ENCODE assay signal across 16 mouse cellular contexts in genomic region chr2:71774246-71774951, GRCm38 (mm10). TPM values are rescaled to one million over a fixed set of nuclear protein-coding genes. Genes with fewer than 3 reads are reported as not detected.
DNase-seq lines count a peak whose midpoint lies in the region; ATAC-seq and TF ChIP-seq lines count a peak whose summit lies in the region.
"Had no signal": no experiment of that assay in that cellular context is flagged by ENCODE, and none has a peak within 500 bp of the region (broad histone marks: within the 10 kb centered on the region; RNA-seq: fewer than 3 reads in every experiment).

No protein-coding gene starts in this region.

- no peak for TF ChIP-seq CTCF in layer of hippocampus, adult 2 months (conservative IDR thresholded peaks at IDR 0.05)
- TF ChIP-seq CTCF in midbrain, postnatal 0 days (IDR thresholded peaks at IDR 0.05): no peak

- H3K4me3 ChIP-seq in layer of hippocampus, adult 2 months: peak overlapping the region; percentile 8; the same call in 1 of the 2 replicates
- H3K4me3 ChIP-seq in midbrain, embryonic 15.5 days: no peak overlapping the region
- no peak overlapping the region for H3K4me3 ChIP-seq in midbrain, postnatal 0 days (ENCODE audit: low read depth, low read length)
- no peak overlapping the region for H3K4me3 ChIP-seq in forebrain, embryonic 16.5 days (replicated peaks; ENCODE audit: low read length)
- H3K4me3 ChIP-seq in neural tube, embryonic 15.5 days (replicated peaks): no peak overlapping the region
- H3K4me3 ChIP-seq: embryonic facial prominence, embryonic 12.5 days; heart, embryonic 15.5 days; myocyte had no signal

- peaks cover 8% of the 10 kb centered on the region for H3K4me1 ChIP-seq in midbrain, embryonic 15.5 days
- H3K4me1 ChIP-seq in midbrain, postnatal 0 days (ENCODE audit: insufficient read depth, low read length): no peaks in the 10 kb centered on the region
- H3K4me1 ChIP-seq in forebrain, embryonic 16.5 days (replicated peaks; ENCODE audit: control insufficient read depth, insufficient read depth, low read length): peaks cover 14% of the 10 kb centered on the region
- H3K4me1 ChIP-seq in neural tube, embryonic 15.5 days: peaks cover 15% of the 10 kb centered on the region
- H3K4me1 ChIP-seq: heart, embryonic 15.5 days had no signal

- no peaks in the 10 kb centered on the region for H3K27me3 ChIP-seq in midbrain, embryonic 15.5 days (replicated peaks)
- no peaks in the 10 kb centered on the region for H3K27me3 ChIP-seq in midbrain, postnatal 0 days (ENCODE audit: insufficient read depth, low read length)
- no peaks in the 10 kb centered on the region for H3K27me3 ChIP-seq in forebrain, embryonic 16.5 days (replicated peaks; ENCODE audit: control insufficient read depth, insufficient read depth, low read length)
- no peaks in the 10 kb centered on the region for H3K27me3 ChIP-seq in neural tube, embryonic 15.5 days (replicated peaks)
- H3K27me3 ChIP-seq: embryonic facial prominence, embryonic 12.5 days; heart, embryonic 15.5 days had no signal

- WGBS in midbrain, embryonic 15.5 days: 58% methylated on average over 10 of the region's 10 CpGs
- 62% methylated on average over 10 of the region's 10 CpGs for WGBS in midbrain, postnatal 0 days
- WGBS in forebrain, embryonic 16.5 days: 40% methylated on average over 10 of the region's 10 CpGs
- WGBS in neural tube, embryonic 15.5 days: 58% methylated on average over 10 of the region's 10 CpGs

- H3K36me3 ChIP-seq in midbrain, embryonic 15.5 days (replicated peaks): no peaks in the 10 kb centered on the region
- no peaks in the 10 kb centered on the region for H3K36me3 ChIP-seq in midbrain, postnatal 0 days (ENCODE audit: insufficient read depth, low read length)
- H3K36me3 ChIP-seq in forebrain, embryonic 16.5 days (ENCODE audit: control insufficient read depth, insufficient read depth): no peaks in the 10 kb centered on the region
- no peaks in the 10 kb centered on the region for H3K36me3 ChIP-seq in neural tube, embryonic 15.5 days
- H3K36me3 ChIP-seq: embryonic facial prominence, embryonic 12.5 days; G1E; heart, embryonic 15.5 days had no signal

- no peak for ATAC-seq in midbrain, embryonic 15.5 days (replicated peaks)
- ATAC-seq in midbrain, postnatal 0 days (ENCODE audit: low FRiP score): no peak
- no peak for ATAC-seq in forebrain, embryonic 16.5 days
- no peak for ATAC-seq in neural tube, embryonic 15.5 days (ENCODE audit: low FRiP score)
- ATAC-seq: inflammation-experienced regulatory T-cells, adult 6 months had no signal

- DNase-seq in layer of hippocampus, adult 2 months (ENCODE audit: low spot score in 2 of 2): no peak
- no peak for DNase-seq in layer of hippocampus, adult 18-20 months (ENCODE audit: low spot score in 2 of 2)
- DNase-seq in midbrain, postnatal 0 days (ENCODE audit: low spot score): no peak
- no peak for DNase-seq in spleen, adult 18-20 months
- no peak for DNase-seq in cerebellum, adult 9-10 months
- DNase-seq: cerebellum, adult 9-11 months; kidney, postnatal 25 days had no signal

- no peak overlapping the region for H3K9ac ChIP-seq in midbrain, embryonic 15.5 days
- H3K9ac ChIP-seq in midbrain, postnatal 0 days (replicated peaks; ENCODE audit: low read length, poor library complexity, severe bottlenecking): no peak overlapping the region
- no peak overlapping the region for H3K9ac ChIP-seq in forebrain, embryonic 16.5 days (replicated peaks; ENCODE audit: low read depth, low read length)
- no peak overlapping the region for H3K9ac ChIP-seq in neural tube, embryonic 15.5 days (replicated peaks)
- H3K9ac ChIP-seq: embryonic facial prominence, embryonic 12.5 days; heart, embryonic 15.5 days had no signal

- H3K4me2 ChIP-seq in midbrain, embryonic 15.5 days: peak overlapping the region; percentile 36; the same call in 1 of the 2 replicates
- no peak overlapping the region for H3K4me2 ChIP-seq in midbrain, postnatal 0 days (ENCODE audit: low read depth, low read length, poor library complexity, severe bottlenecking)
- peak overlapping the region; percentile 37 for H3K4me2 ChIP-seq in forebrain, embryonic 16.5 days (ENCODE audit: low read length)
- peak overlapping the region; percentile 34; the same call in 1 of the 2 replicates for H3K4me2 ChIP-seq in neural tube, embryonic 15.5 days
- H3K4me2 ChIP-seq: embryonic facial prominence, embryonic 12.5 days; heart, embryonic 15.5 days had no signal

- H3K27ac ChIP-seq in layer of hippocampus, adult 2 months: peak overlapping the region; percentile 71
- no peak overlapping the region; the same call in 1 of the 2 replicates for H3K27ac ChIP-seq in midbrain, embryonic 15.5 days
- H3K27ac ChIP-seq in midbrain, postnatal 0 days (ENCODE audit: low read depth, low read length): no peak overlapping the region
- peak overlapping the region; percentile 44; the same call in 1 of the 2 replicates for H3K27ac ChIP-seq in forebrain, embryonic 16.5 days (ENCODE audit: low read length)
- peak overlapping the region; percentile 65 for H3K27ac ChIP-seq in neural tube, embryonic 15.5 days (replicated peaks)
- H3K27ac ChIP-seq: embryonic facial prominence, embryonic 12.5 days; heart, embryonic 15.5 days; macrophage had no signal

- H3K9me3 ChIP-seq in midbrain, embryonic 15.5 days: no peaks in the 10 kb centered on the region
- H3K9me3 ChIP-seq in midbrain, postnatal 0 days (ENCODE audit: low read length): no peaks in the 10 kb centered on the region
- no peaks in the 10 kb centered on the region for H3K9me3 ChIP-seq in forebrain, embryonic 16.5 days (ENCODE audit: control insufficient read depth, low read length)
- no peaks in the 10 kb centered on the region for H3K9me3 ChIP-seq in neural tube, embryonic 15.5 days (replicated peaks)
- H3K9me3 ChIP-seq: embryonic facial prominence, embryonic 12.5 days; G1E; heart, embryonic 15.5 days had no signal

RNA-seq across cellular contexts. Expression of gene Itga6, which starts 29.0 kb away (rescaled TPM):
- 10 to 100 TPM; 21.1 to 25.8 TPM for total RNA-seq in layer of hippocampus, adult 2 months (2021)
- 10 to 100 TPM; 19.2 to 19.4 TPM for total RNA-seq in layer of hippocampus, adult 18-20 months (2021)
- 18.6 and 19.2 TPM in 2 replicates for polyA plus RNA-seq in midbrain, embryonic 15.5 days (2015; fragmentation: Nextera tagmentation; extraction: Ambion mirVana)
- total RNA-seq in midbrain, postnatal 0 days (2014; rRNA removed): 38.9 and 41.5 TPM in 2 replicates
- 14.5 and 16.0 TPM in 2 replicates for polyA plus RNA-seq in midbrain, postnatal 0 days (2015; fragmentation: Nextera tagmentation; extraction: Ambion mirVana)
- polyA plus RNA-seq in forebrain, embryonic 16.5 days (2015; fragmentation: Nextera tagmentation; extraction: Ambion mirVana): 21.6 and 23.7 TPM in 2 replicates
- 23.1 and 29.3 TPM in 2 replicates for polyA plus RNA-seq in neural tube, embryonic 15.5 days (2015; fragmentation: Nextera tagmentation; extraction: Ambion mirVana)

Comparison
In these comparisons a context has a peak if more than half of its experiments do, and no peak if none do; other contexts are left out.
1. H3K27ac ChIP-seq: peak in layer of hippocampus, adult 2 months (single experiment), forebrain, embryonic 16.5 days (single experiment) and neural tube, embryonic 15.5 days (single experiment); none in midbrain, embryonic 15.5 days (single experiment) and midbrain, postnatal 0 days (single experiment).